In the genomic region with DNA sequence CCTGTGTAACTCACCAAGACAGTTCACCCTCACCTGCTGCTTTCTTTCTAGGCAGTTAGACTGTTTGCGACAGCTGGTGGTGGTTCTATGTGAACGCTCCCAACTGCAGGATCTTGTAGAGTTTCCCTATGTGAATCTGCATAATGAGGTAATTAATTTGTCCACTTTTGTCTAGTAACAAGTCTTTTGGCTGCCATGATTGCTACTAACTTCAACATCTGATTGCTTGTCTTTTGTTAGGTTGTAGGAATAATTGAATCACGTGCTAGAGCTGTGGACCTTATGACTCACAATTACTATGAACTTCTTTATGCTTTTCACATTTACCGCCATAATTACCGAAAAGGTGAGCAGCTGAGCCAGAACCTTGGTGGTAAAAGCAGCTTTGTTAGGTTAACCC, we compare ENCODE assay signal across 22 mouse cellular contexts. TPM values are rescaled to one million over a fixed set of nuclear protein-coding genes. Genes with fewer than 3 reads are reported as not detected.
DNase-seq lines count a peak whose midpoint lies in the region; ATAC-seq lines count a peak whose summit lies in the region.
"Had no signal": no experiment of that assay in that cellular context is flagged by ENCODE, and none has a peak within 500 bp of the region (broad histone marks: within the 10 kb centered on the region; RNA-seq: fewer than 3 reads in every experiment).

No protein-coding gene starts in this region.

- no peak overlapping the region for H3K4me3 ChIP-seq in forebrain, embryonic 12.5 days (replicated peaks)
- H3K4me3 ChIP-seq in forebrain, embryonic 15.5 days = no peak overlapping the region
- no peak overlapping the region for H3K4me3 ChIP-seq in neural tube, embryonic 11.5 days (ENCODE audit: low read depth, low read length)
- no peak overlapping the region for H3K4me3 ChIP-seq in forebrain, embryonic 16.5 days (replicated peaks; ENCODE audit: low read length)
- H3K4me3 ChIP-seq: heart, adult 2 months; heart, embryonic 10.5 days; heart, embryonic 13.5 days; hindbrain, embryonic 12.5 days; hindbrain, embryonic 15.5 days had no signal

- H3K27me3 ChIP-seq in forebrain, embryonic 12.5 days = no peaks in the 10 kb centered on the region
- no peaks in the 10 kb centered on the region for H3K27me3 ChIP-seq in forebrain, embryonic 15.5 days
- no peaks in the 10 kb centered on the region for H3K27me3 ChIP-seq in neural tube, embryonic 11.5 days (ENCODE audit: control insufficient read depth, insufficient read depth, low read length)
- no peaks in the 10 kb centered on the region for H3K27me3 ChIP-seq in forebrain, embryonic 16.5 days (replicated peaks; ENCODE audit: control insufficient read depth, insufficient read depth, low read length)
- H3K27me3 ChIP-seq: heart, embryonic 13.5 days; hindbrain, embryonic 12.5 days; hindbrain, embryonic 15.5 days; Patski had no signal

- H3K36me3 ChIP-seq in forebrain, embryonic 12.5 days (replicated peaks) = peaks cover 75% of the 10 kb centered on the region
- H3K36me3 ChIP-seq in forebrain, embryonic 15.5 days = peaks cover 75% of the 10 kb centered on the region
- peaks cover 2% of the 10 kb centered on the region for H3K36me3 ChIP-seq in neural tube, embryonic 11.5 days (ENCODE audit: control insufficient read depth, insufficient read depth, low read length)
- H3K36me3 ChIP-seq in forebrain, embryonic 16.5 days (ENCODE audit: control insufficient read depth, insufficient read depth) = peaks cover 25% of the 10 kb centered on the region

- intact Hi-C loops in heart, postnatal 10 days (cut with DNase I) = no loop called here

- no peak overlapping the region for H3K27ac ChIP-seq in forebrain, embryonic 12.5 days
- H3K27ac ChIP-seq in forebrain, embryonic 15.5 days (replicated peaks) = no peak overlapping the region
- no peak overlapping the region for H3K27ac ChIP-seq in neural tube, embryonic 11.5 days (ENCODE audit: low read depth, low read length)
- no peak overlapping the region for H3K27ac ChIP-seq in forebrain, embryonic 16.5 days (ENCODE audit: low read length)
- H3K27ac ChIP-seq: heart, adult 2 months; heart, embryonic 10.5 days; heart, embryonic 13.5 days; hindbrain, embryonic 12.5 days; hindbrain, embryonic 15.5 days had no signal

- ATAC-seq in forebrain, embryonic 12.5 days (ENCODE audit: low FRiP score) = peak; percentile 53; the same call in 1 of the 2 replicates
- ATAC-seq in forebrain, embryonic 15.5 days (replicated peaks) = no peak
- ATAC-seq in neural tube, embryonic 11.5 days (ENCODE audit: insufficient read depth, low FRiP score, low TSS enrichment) = no peak
- ATAC-seq in forebrain, embryonic 16.5 days = peak; percentile 38; the same call in 1 of the 2 replicates
- ATAC-seq: intestine, postnatal 0 days; Patski had no signal

- H3K9ac ChIP-seq in forebrain, embryonic 12.5 days = no peak overlapping the region
- H3K9ac ChIP-seq in forebrain, embryonic 15.5 days (replicated peaks) = no peak overlapping the region
- no peak overlapping the region for H3K9ac ChIP-seq in neural tube, embryonic 11.5 days (ENCODE audit: low read length)
- H3K9ac ChIP-seq in forebrain, embryonic 16.5 days (replicated peaks; ENCODE audit: low read depth, low read length) = no peak overlapping the region
- H3K9ac ChIP-seq: heart, embryonic 13.5 days; hindbrain, embryonic 12.5 days; hindbrain, embryonic 15.5 days had no signal

- H3K4me2 ChIP-seq in forebrain, embryonic 12.5 days = no peak overlapping the region
- no peak overlapping the region for H3K4me2 ChIP-seq in forebrain, embryonic 15.5 days (replicated peaks)
- no peak overlapping the region for H3K4me2 ChIP-seq in neural tube, embryonic 11.5 days (ENCODE audit: low read depth)
- H3K4me2 ChIP-seq in forebrain, embryonic 16.5 days (ENCODE audit: low read length) = no peak overlapping the region
- H3K4me2 ChIP-seq: heart, embryonic 13.5 days; hindbrain, embryonic 12.5 days; hindbrain, embryonic 15.5 days had no signal

- 61% methylated on average over 5 of the region's 5 CpGs for WGBS in forebrain, embryonic 12.5 days
- WGBS in forebrain, embryonic 15.5 days = 31% methylated on average over 5 of the region's 5 CpGs
- WGBS in neural tube, embryonic 11.5 days = 89% methylated on average over 5 of the region's 5 CpGs
- WGBS in forebrain, embryonic 16.5 days = 28% methylated on average over 5 of the region's 5 CpGs

- no peaks in the 10 kb centered on the region for H3K9me3 ChIP-seq in forebrain, embryonic 12.5 days
- no peaks in the 10 kb centered on the region for H3K9me3 ChIP-seq in forebrain, embryonic 15.5 days
- H3K9me3 ChIP-seq in neural tube, embryonic 11.5 days (ENCODE audit: control insufficient read depth, low read length) = no peaks in the 10 kb centered on the region
- H3K9me3 ChIP-seq in forebrain, embryonic 16.5 days (ENCODE audit: control insufficient read depth, low read length) = no peaks in the 10 kb centered on the region
- H3K9me3 ChIP-seq: heart, embryonic 10.5 days; heart, embryonic 13.5 days; hindbrain, embryonic 12.5 days; hindbrain, embryonic 15.5 days had no signal

- no peaks in the 10 kb centered on the region for H3K4me1 ChIP-seq in forebrain, embryonic 12.5 days
- no peaks in the 10 kb centered on the region for H3K4me1 ChIP-seq in forebrain, embryonic 15.5 days
- H3K4me1 ChIP-seq in neural tube, embryonic 11.5 days (ENCODE audit: control insufficient read depth, insufficient read depth, low read length) = no peaks in the 10 kb centered on the region
- H3K4me1 ChIP-seq in forebrain, embryonic 16.5 days (replicated peaks; ENCODE audit: control insufficient read depth, insufficient read depth, low read length) = no peaks in the 10 kb centered on the region
- H3K4me1 ChIP-seq: heart, embryonic 10.5 days; heart, embryonic 13.5 days; hindbrain, embryonic 12.5 days; hindbrain, embryonic 15.5 days had no signal

- peak; percentile 64 for DNase-seq in heart, adult 11 months
- no peak for DNase-seq in heart, postnatal 10 days
- DNase-seq in neural tube, embryonic 11.5 days (ENCODE audit: low spot score) = peak; percentile 13
- no peak for DNase-seq in neural tube, embryonic 10.5 days (ENCODE audit: extremely low spot score, low spot score)
- no peak for DNase-seq in layer of hippocampus, postnatal 25 days (ENCODE audit: extremely low spot score in 1 of 2, low spot score in 1 of 2)
- DNase-seq: adrenal gland, postnatal 10 days; adrenal gland, postnatal 36 days; cerebellum, adult 11-12 months; cerebellum, adult 8-10 months; cerebellum, postnatal 10 days; cerebellum, postnatal 36 days; gastrocnemius, postnatal 25 days; heart, adult 2 months had no signal

RNA-seq across cellular contexts. Expression of gene Fnbp4, which starts 27.2 kb away (rescaled TPM):
- polyA plus RNA-seq in forebrain, embryonic 12.5 days (2016; fragmentation: Nextera tagmentation; extraction: Ambion mirVana) = 142 and 153 TPM in 2 replicates
- polyA plus RNA-seq in forebrain, embryonic 15.5 days (2015; fragmentation: Nextera tagmentation; extraction: Ambion mirVana) = 117 and 122 TPM in 2 replicates
- 10 to 100 TPM; 30.1 to 31.4 TPM for total RNA-seq in heart, postnatal 10 days (2021)
- polyA plus RNA-seq in neural tube, embryonic 11.5 days (2014; fragmentation: Nextera tagmentation; extraction: Ambion mirVana) = 104 and 105 TPM in 2 replicates
- polyA plus RNA-seq in forebrain, embryonic 16.5 days (2015; fragmentation: Nextera tagmentation; extraction: Ambion mirVana) = 105 and 129 TPM in 2 replicates
- total RNA-seq in layer of hippocampus, postnatal 25 days (2021) = 10 to 100 TPM; 41.2 to 69.1 TPM

RNA-seq across cellular contexts. Expression of gene Nup160, which starts 40.9 kb away (rescaled TPM):
- polyA plus RNA-seq in forebrain, embryonic 12.5 days (2016; fragmentation: Nextera tagmentation; extraction: Ambion mirVana) = 52.3 and 62.4 TPM in 2 replicates
- 27.8 and 31.1 TPM in 2 replicates for polyA plus RNA-seq in forebrain, embryonic 15.5 days (2015; fragmentation: Nextera tagmentation; extraction: Ambion mirVana)
- total RNA-seq in heart, postnatal 10 days (2021) = 10 to 100 TPM; 13.7 to 17.5 TPM
- 61.0 and 64.0 TPM in 2 replicates for polyA plus RNA-seq in neural tube, embryonic 11.5 days (2014; fragmentation: Nextera tagmentation; extraction: Ambion mirVana)
- polyA plus RNA-seq in forebrain, embryonic 16.5 days (2015; fragmentation: Nextera tagmentation; extraction: Ambion mirVana) = 30.7 and 31.2 TPM in 2 replicates
- total RNA-seq in layer of hippocampus, postnatal 25 days (2021) = 10 to 100 TPM; 16.4 to 17.9 TPM

Comparison
In these comparisons a context has a peak if more than half of its experiments do, and no peak if none do; other contexts are left out.
1. ATAC-seq: peak in forebrain, embryonic 12.5 days (single experiment) and forebrain, embryonic 16.5 days (single experiment); none in forebrain, embryonic 15.5 days (single experiment) and neural tube, embryonic 11.5 days (single experiment).
2. DNase-seq: peak in heart, adult 11 months (single experiment) and neural tube, embryonic 11.5 days (single experiment); none in heart, postnatal 10 days (0 of 2), neural tube, embryonic 10.5 days (single experiment) and layer of hippocampus, postnatal 25 days (0 of 2).